Mouse (Mus musculus): ENCODE data around the gene Srp72.

Gene Srp72

DNA sequence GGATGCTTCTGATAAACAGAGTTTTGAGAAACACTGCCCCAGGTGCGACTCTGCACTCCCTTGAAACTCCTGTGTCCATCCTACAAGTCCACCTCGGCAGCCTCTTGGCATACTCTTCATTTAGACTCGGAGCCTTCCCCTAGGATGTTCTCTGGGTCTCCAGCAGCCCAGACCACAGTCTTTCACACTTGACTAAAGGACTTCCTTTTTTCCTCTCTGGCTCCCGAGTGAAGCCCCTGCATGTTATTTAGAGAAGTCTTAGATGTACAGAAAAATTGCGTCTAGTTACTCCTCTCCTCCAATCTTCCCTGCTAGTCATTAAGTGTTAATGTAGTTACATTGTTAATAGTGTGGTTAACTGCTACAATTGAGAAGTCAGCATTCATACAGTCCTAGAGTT lies 69.9 kb downstream of the Srp72 start:
- no peak for DNase-seq (ENCODE audit: low spot score in 2 of 2)

Measured in right cerebral cortex, postnatal 10 days (tissue).